Mouse (Mus musculus) heart, postnatal 25 days (tissue): Measurements from ENCODE around the gene Gm26741. TPM values are rescaled to one million over a fixed set of nuclear protein-coding genes. Genes with fewer than 3 reads are reported as not detected.
"Not testable (repeated sequence)": the region's sequence is repeated elsewhere in the genome, so short reads cannot be mapped to it uniquely, and the experiment has no call there.

Experiments
- DNase-seq: peaks from one replicate; pipeline ENCODE4 v3.0.0; 2022; ENCODE audit warnings: low spot score
- intact Hi-C: fragments of 180-260 bp; cut with DNase I; formaldehyde crosslinking; loops from one replicate; pipeline ENCODE4 v1.15.1; 2025
- total RNA-seq, 2 experiments: library from RNA; stranded (reverse); gene quantifications; 2 replicates each; pipeline ENCODE4 v1.2.3; 2021

The Gm26741 gene
- not detected for total RNA-seq

GRCm38 (mm10) chr10:52358467-52358866, at the start of gene Gm26741:
Gene Gm26741 (plus strand): TSS chr10:52358767.
- DNase-seq: no peak
- intact Hi-C loops: no loop called here

GRCm38 (mm10) chr10:52309196-52309595, 49.4 kb upstream of the Gm26741 start:
- peak; percentile 51 for DNase-seq
- intact Hi-C loops: loop anchor here (2.0 to 5.0 kb wide), 3 partner anchors 14 to 77 kb away; partner anchors contain the start of gene Dcbld1

GRCm38 (mm10) chr10:52319506-52320286, 38.9 kb upstream of the Gm26741 start:
- intact Hi-C loops: no loop called here
- no peak for DNase-seq

DNA sequence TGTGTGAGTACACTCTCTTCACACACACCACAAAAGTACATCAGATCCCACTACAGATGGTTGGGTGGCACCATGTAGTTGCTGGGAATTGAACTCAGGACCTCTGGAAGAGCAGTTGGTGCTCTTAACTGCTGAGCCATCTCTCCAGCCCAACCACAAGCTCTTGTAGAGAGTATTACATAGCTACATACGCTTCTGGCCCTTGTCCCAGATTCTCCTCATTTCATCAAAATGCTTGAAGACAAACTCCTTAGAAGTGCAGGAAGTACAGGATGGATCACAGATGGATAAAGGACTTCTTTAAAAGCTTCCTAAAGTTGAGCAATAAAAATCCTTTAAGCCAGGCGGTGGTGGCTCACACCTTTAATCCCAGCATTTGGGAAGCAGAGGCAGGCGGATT, 36.6 kb upstream of the Gm26741 start:
- DNase-seq: no peak
- intact Hi-C loops: no loop called here

DNA sequence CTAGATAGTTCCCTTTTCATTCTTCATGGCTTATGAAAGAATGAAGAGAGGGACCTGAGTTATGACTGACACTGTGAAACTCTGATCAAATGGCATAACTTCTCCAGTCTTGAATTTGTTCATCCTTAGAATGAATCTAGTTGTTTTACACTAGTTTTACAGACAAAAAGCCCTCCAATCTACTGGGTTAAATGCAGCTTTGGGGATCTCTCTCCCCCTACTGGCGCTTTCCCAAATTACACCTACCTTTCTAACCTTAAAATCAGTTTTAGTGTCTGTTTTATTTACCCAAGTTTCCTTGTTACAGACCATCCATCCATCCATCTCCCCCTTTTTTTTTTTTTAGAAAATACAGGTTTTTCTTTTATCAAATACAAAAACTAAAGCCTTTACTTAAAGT, 27.6 kb upstream of the Gm26741 start:
- intact Hi-C loops: loop anchor here (1.0 to 5.0 kb wide), 3 partner anchors 99 to 229 kb away; no protein-coding TSS in a partner anchor
- DNase-seq: no peak

DNA sequence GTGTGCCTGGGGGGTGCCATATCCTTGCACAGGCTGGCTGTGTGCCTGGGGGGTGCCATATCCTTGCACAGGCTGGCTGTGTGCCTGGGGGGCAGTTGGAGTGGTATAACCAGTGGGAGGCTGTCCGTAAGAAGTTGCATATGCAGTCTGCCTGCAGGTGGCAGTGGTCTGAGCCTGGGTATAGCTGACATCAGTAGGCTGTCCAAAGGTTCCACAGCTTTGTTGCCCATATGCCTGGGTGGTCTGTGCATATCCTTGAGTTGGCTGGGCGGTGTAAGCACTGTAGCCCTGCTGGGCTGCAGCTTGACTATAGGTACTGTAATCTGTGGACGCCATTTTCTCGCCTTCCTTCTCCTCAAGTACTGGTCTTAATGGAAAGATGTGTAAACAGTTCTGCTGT, 15.2 kb upstream of the Gm26741 start:
- DNase-seq, intact Hi-C loops: not testable (repeated sequence)

DNA sequence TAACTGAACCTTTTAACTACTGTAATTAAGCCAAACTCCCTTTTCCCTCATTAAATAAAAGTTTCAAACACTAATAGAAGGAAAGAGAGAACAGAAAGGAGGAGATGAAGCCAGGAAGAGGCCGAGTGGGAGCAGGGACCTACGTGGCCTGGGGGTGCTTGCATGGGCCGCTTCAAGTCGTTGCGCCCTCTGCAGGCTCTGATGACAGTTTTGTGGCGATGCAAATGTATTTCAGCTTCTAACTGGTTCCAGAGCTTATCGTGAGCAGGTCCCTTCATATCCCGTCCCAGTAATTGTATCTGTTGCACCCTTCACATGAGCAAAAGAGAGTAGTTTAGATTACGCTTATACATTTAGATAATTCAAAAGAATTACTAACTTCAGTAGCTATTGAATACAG, 5.4 kb upstream of the Gm26741 start:
- DNase-seq: no peak
- intact Hi-C loops: no loop called here

DNA sequence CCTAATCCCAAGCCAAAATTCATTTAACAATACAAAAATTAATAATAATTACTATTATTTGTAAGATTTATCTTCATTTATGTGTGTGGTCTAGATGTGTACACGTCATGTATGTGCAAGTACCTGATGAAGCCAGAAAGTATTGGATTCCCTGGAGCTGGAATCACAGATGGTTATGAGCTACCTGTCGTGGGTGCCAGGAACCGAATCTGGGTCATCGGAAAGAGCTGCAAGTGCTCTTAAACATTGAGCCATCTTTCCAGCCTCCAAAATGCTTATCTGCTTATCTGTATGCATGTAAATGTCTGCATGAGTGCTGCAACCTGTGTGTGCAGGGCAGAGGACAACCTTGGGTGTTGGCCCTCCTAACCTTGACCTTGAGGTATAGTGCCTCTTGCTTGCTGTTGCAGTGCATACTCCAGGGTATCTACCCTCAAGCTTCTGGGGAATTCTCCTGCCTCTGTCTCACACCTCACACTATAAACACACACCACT, 1.7 kb downstream of the Gm26741 start:
- intact Hi-C loops: no loop called here
- DNase-seq: no peak

DNA sequence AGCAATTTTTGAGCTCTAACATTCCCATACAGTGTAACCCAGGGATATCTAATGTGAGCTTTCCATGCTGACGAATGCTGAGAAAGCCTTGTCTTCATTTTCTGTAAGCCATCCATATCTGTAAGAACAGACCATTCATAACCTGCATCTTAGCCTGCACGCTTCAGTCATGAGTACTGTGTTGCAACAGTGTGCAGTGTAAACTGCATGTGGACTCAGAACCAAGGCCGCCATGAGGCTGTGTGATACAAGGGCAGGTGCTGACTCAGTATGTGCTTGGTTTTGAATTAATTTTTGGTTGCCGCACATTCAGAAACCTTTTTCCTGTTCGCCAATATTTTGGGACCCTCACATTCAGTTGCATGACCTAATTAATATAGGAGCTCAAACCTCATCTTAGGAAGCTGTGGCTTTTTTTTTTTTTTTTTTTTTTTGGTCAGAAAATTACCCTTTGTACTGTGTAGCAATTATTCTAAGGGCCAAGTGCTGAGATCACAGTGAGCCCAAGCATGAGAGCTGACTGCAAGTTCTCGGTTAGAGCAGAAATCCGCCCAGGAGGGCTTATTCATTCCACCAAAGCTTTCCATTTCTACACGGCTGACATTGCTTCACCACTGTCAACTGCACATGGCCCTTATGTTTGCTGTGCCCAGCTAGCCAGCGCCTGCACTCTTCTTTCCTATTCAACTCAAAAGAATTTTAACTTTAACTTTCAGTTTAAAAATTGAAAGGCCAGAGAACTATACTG, 2.5 kb downstream of the Gm26741 start:
- intact Hi-C loops: no loop called here
- DNase-seq: no peak

GRCm38 (mm10) chr10:52368376-52368775, 9.8 kb downstream of the Gm26741 start:
- no peak for DNase-seq
- intact Hi-C loops: no loop called here

- no peak for DNase-seq
- intact Hi-C loops: no loop called here
Measured at GRCm38 (mm10) chr10:52373834-52374233, 15.3 kb downstream of the Gm26741 start.

DNA sequence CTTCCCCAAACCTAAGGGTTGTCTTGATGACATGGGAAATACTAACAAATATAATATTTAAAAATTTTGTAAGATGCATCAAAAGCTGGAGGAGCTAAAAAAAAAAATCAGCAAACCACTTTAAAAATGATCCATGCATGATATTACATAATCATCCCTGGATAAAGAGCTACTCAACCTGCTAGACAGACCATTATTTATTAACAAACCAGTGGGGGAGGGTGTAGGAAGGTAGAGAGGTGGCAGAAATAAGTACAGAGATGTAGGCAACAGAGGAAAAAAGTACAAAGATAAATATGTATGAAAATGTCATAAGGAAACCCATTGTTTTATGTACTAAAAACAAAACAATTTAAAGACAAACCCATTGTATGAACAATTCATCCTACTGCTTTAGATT, 16.1 kb downstream of the Gm26741 start:
- DNase-seq: no peak
- intact Hi-C loops: no loop called here

DNA sequence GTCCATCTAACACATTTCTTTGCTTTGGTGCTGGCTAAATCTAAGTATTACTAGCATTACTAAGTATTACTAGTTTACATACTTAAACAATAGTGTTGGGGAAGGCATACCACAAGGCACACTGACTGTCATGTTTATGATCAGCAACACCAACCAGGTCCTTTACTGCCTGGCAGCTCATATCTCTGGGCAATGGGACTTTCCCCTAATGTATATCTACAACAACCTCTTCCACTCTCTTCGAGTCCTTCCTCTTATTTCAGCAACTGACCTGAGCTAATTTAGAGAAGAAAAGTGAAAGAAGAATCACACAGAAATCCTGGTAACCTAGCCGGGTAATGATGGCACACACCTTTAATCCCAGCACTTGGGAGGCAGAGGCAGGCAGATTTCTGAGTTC, 17.9 kb downstream of the Gm26741 start:
- DNase-seq: no peak
- intact Hi-C loops: no loop called here

DNA sequence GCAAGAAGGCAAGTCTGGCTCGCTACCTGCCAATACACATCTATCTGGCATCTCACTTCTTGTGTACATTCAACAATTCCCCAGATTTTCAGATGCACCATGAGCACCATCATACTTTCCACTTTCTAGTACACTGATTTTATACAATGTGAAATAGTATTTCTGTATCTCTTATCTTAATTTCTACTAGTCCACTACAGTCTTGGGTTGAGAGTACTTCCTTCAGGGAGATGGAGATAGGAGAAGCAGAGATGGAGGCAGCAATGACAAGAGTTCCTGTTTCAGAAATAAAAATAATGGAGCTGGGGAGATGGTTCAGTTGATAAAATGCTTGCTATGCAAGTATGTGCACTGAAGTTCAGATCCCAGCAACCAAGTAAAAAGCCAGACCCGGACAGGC, 19.2 kb downstream of the Gm26741 start:
- intact Hi-C loops: no loop called here
- DNase-seq: no peak

DNA sequence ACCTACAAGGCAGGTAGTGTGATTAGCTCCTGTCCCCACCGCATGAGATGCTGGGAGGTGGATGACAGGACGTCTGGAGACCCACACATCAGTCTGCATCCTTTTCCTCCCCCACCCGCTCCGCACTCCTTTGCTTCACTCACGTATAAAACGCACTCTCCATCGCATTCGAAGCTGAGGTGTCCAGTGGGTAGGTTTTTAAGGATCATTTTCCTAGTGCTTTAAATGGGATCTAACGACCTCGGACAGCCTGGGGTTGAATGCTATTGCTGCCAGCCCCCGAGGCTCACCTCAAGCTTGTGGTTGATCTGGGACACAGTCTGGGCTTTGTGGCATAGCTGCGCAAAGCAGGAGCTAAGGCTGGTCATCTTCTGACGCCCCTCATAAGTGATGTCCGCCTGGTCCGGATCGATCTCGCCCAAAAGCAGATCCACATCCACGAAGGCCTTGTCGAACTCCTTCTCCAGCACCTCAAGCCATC, 22.8 kb downstream of the Gm26741 start:
- DNase-seq: no peak
- intact Hi-C loops: loop anchor here (5.0 kb wide), 3 partner anchors 44 to 424 kb away; partner anchors contain the start of gene Dcbld1

GRCm38 (mm10) chr10:52381845-52382591, 23.5 kb downstream of the Gm26741 start, which contains the start of gene Gopc:
Gene Gopc (minus strand): TSS chr10:52382124.
- intact Hi-C loops: loop anchor here (5.0 kb wide), 3 partner anchors 45 to 425 kb away; partner anchors contain the start of gene Dcbld1
- peak; percentile 95 for DNase-seq

GRCm38 (mm10) chr10:52383022-52383421, 24.5 kb downstream of the Gm26741 start:
- intact Hi-C loops: loop anchor here (5.0 kb wide), 3 partner anchors 46 to 426 kb away; partner anchors contain the start of gene Dcbld1
- DNase-seq: no peak

GRCm38 (mm10) chr10:52383522-52383921, 25.0 kb downstream of the Gm26741 start:
- intact Hi-C loops: loop anchor here (5.0 kb wide), 3 partner anchors 46 to 426 kb away; partner anchors contain the start of gene Dcbld1
- no peak for DNase-seq

GRCm38 (mm10) chr10:52384823-52385610, 26.4 kb downstream of the Gm26741 start:
- DNase-seq: peak; percentile 13
- intact Hi-C loops: loop anchor here (1.0 to 5.0 kb wide), 6 partner anchors 48 to 593 kb away; partner anchors contain the start of gene Dcbld1
